Mouse (Mus musculus): ENCODE results near the gene Bsx. TPM values are rescaled to one million over a fixed set of nuclear protein-coding genes. Genes with fewer than 3 reads are reported as not detected.
A peak's percentile ranks its signal among the peaks of the same experiment; 100 is the strongest.

Gene Bsx
- polyA plus RNA-seq, 1 experiment from 2014 or later: not detected

GRCm38 (mm10) chr9:40877146-40877880 is 3.4 kb downstream of the Bsx start:
- Histone ChIP-seq H3K27me3 (replicated peaks; ENCODE audit: control insufficient read depth, insufficient read depth, low read length) (peaks cover 94% of the 10 kb centered on the region), H3K9me3 (ENCODE audit: control insufficient read depth, low read length) (no peaks in the 10 kb centered on the region), H3K4me3 (ENCODE audit: low read depth, low read length) (peak overlapping the region; percentile 22), H3K36me3 (ENCODE audit: control insufficient read depth, insufficient read depth, low read length) (no peaks in the 10 kb centered on the region), H3K4me2 (ENCODE audit: low read length) (peak overlapping the region; percentile 33), H3K4me1 (replicated peaks; ENCODE audit: control insufficient read depth, insufficient read depth, low read length) (no peaks in the 10 kb centered on the region), H3K9ac (ENCODE audit: low read length) (no peak overlapping the region), H3K27ac (ENCODE audit: low read depth) (no peak overlapping the region)
- 3% methylated on average over 40 of the region's 42 CpGs for WGBS
- DNase-seq (ENCODE audit: low spot score) (no peak), ATAC-seq (replicated peaks; ENCODE audit: low FRiP score, low TSS enrichment, low read depth) (no peak)

- Histone ChIP-seq H3K4me1 (replicated peaks; ENCODE audit: control insufficient read depth, insufficient read depth, low read length) (no peaks in the 10 kb centered on the region), H3K4me2 (ENCODE audit: low read length) (peak overlapping the region; percentile 33), H3K4me3 (ENCODE audit: low read depth, low read length) (peak overlapping the region; percentile 22), H3K36me3 (ENCODE audit: control insufficient read depth, insufficient read depth, low read length) (no peaks in the 10 kb centered on the region), H3K27ac (ENCODE audit: low read depth) (no peak overlapping the region), H3K9me3 (ENCODE audit: control insufficient read depth, low read length) (no peaks in the 10 kb centered on the region), H3K27me3 (replicated peaks; ENCODE audit: control insufficient read depth, insufficient read depth, low read length) (peaks cover 89% of the 10 kb centered on the region), H3K9ac (ENCODE audit: low read length) (no peak overlapping the region)
- DNase-seq (ENCODE audit: low spot score) (peak; percentile 78), ATAC-seq (replicated peaks; ENCODE audit: low FRiP score, low TSS enrichment, low read depth) (no peak)
- WGBS: 1% methylated on average over 29 of the region's 29 CpGs
Measured at GRCm38 (mm10) chr9:40877881-40878235, 3.9 kb downstream of the Bsx start.

GRCm38 (mm10) chr9:40878291-40878945 is 4.5 kb downstream of the Bsx start:
- no peaks in the 10 kb centered on the region for H3K9me3 ChIP-seq (ENCODE audit: control insufficient read depth, low read length)
- H3K27ac ChIP-seq (ENCODE audit: low read depth): no peak overlapping the region
- H3K4me1 ChIP-seq (replicated peaks; ENCODE audit: control insufficient read depth, insufficient read depth, low read length): no peaks in the 10 kb centered on the region
- ATAC-seq (replicated peaks; ENCODE audit: low FRiP score, low TSS enrichment, low read depth) (no peak), DNase-seq (ENCODE audit: low spot score) (peak; percentile 75)
- no peak overlapping the region for H3K4me2 ChIP-seq (ENCODE audit: low read length)
- no peak overlapping the region for H3K4me3 ChIP-seq (ENCODE audit: low read depth, low read length)
- WGBS: 2% methylated on average over 32 of the region's 32 CpGs
- H3K27me3 ChIP-seq (replicated peaks; ENCODE audit: control insufficient read depth, insufficient read depth, low read length): peaks cover 89% of the 10 kb centered on the region
- no peaks in the 10 kb centered on the region for H3K36me3 ChIP-seq (ENCODE audit: control insufficient read depth, insufficient read depth, low read length)
- no peak overlapping the region for H3K9ac ChIP-seq (ENCODE audit: low read length)

GRCm38 (mm10) chr9:40878998-40879397 is 5.1 kb downstream of the Bsx start:
- H3K4me1 ChIP-seq (replicated peaks; ENCODE audit: control insufficient read depth, insufficient read depth, low read length): no peaks in the 10 kb centered on the region
- no peak overlapping the region for H3K9ac ChIP-seq (ENCODE audit: low read length)
- peaks cover 84% of the 10 kb centered on the region for H3K27me3 ChIP-seq (replicated peaks; ENCODE audit: control insufficient read depth, insufficient read depth, low read length)
- H3K4me2 ChIP-seq (ENCODE audit: low read length): no peak overlapping the region
- no peak for ATAC-seq (replicated peaks; ENCODE audit: low FRiP score, low TSS enrichment, low read depth)
- DNase-seq (ENCODE audit: low spot score): no peak
- H3K36me3 ChIP-seq (ENCODE audit: control insufficient read depth, insufficient read depth, low read length): no peaks in the 10 kb centered on the region
- H3K27ac ChIP-seq (ENCODE audit: low read depth): no peak overlapping the region
- H3K9me3 ChIP-seq (ENCODE audit: control insufficient read depth, low read length): no peaks in the 10 kb centered on the region
- H3K4me3 ChIP-seq (ENCODE audit: low read depth, low read length): no peak overlapping the region
- WGBS: 2% methylated on average over 14 of the region's 14 CpGs

- peak; percentile 46 for DNase-seq (ENCODE audit: low spot score)
- H3K4me1 ChIP-seq (replicated peaks; ENCODE audit: control insufficient read depth, insufficient read depth, low read length): no peaks in the 10 kb centered on the region
- ATAC-seq (replicated peaks; ENCODE audit: low FRiP score, low TSS enrichment, low read depth): no peak
- no peaks in the 10 kb centered on the region for H3K9me3 ChIP-seq (ENCODE audit: control insufficient read depth, low read length)
- peaks cover 39% of the 10 kb centered on the region for H3K27me3 ChIP-seq (replicated peaks; ENCODE audit: control insufficient read depth, insufficient read depth, low read length)
- no peaks in the 10 kb centered on the region for H3K36me3 ChIP-seq (ENCODE audit: control insufficient read depth, insufficient read depth, low read length)
- WGBS: 49% methylated on average over 10 of the region's 10 CpGs
- H3K4me2 ChIP-seq (ENCODE audit: low read length): no peak overlapping the region
- no peak overlapping the region for H3K4me3 ChIP-seq (ENCODE audit: low read depth, low read length)
- H3K27ac ChIP-seq (ENCODE audit: low read depth): no peak overlapping the region
- no peak overlapping the region for H3K9ac ChIP-seq (ENCODE audit: low read length)
Measured at GRCm38 (mm10) chr9:40885669-40886068, 11.7 kb downstream of the Bsx start.

GRCm38 (mm10) chr9:40889389-40889788 is 15.5 kb downstream of the Bsx start:
- H3K4me1 ChIP-seq (replicated peaks; ENCODE audit: control insufficient read depth, insufficient read depth, low read length): no peaks in the 10 kb centered on the region
- DNase-seq (ENCODE audit: low spot score) (no peak), ATAC-seq (replicated peaks; ENCODE audit: low FRiP score, low TSS enrichment, low read depth) (no peak)
- no peak overlapping the region for H3K9ac ChIP-seq (ENCODE audit: low read length)
- H3K27ac ChIP-seq (ENCODE audit: low read depth): no peak overlapping the region
- no peaks in the 10 kb centered on the region for H3K9me3 ChIP-seq (ENCODE audit: control insufficient read depth, low read length)
- no peak overlapping the region for H3K4me2 ChIP-seq (ENCODE audit: low read length)
- H3K4me3 ChIP-seq (ENCODE audit: low read depth, low read length): no peak overlapping the region
- 49% methylated on average over 12 of the region's 12 CpGs for WGBS
- H3K27me3 ChIP-seq (replicated peaks; ENCODE audit: control insufficient read depth, insufficient read depth, low read length): peaks cover 22% of the 10 kb centered on the region; the same call in 1 of the 2 replicates
- H3K36me3 ChIP-seq (ENCODE audit: control insufficient read depth, insufficient read depth, low read length): no peaks in the 10 kb centered on the region

GRCm38 (mm10) chr9:40892456-40892855 is 18.5 kb downstream of the Bsx start:
- ATAC-seq (replicated peaks; ENCODE audit: low FRiP score, low TSS enrichment, low read depth) (no peak), DNase-seq (ENCODE audit: low spot score) (no peak)
- Histone ChIP-seq H3K27ac (ENCODE audit: low read depth) (no peak overlapping the region), H3K4me3 (ENCODE audit: low read depth, low read length) (no peak overlapping the region), H3K27me3 (replicated peaks; ENCODE audit: control insufficient read depth, insufficient read depth, low read length) (0 out of 2 replicates have a peak, but pooled peaks cover 7% of the 10 kb centered on the region), H3K9me3 (ENCODE audit: control insufficient read depth, low read length) (no peaks in the 10 kb centered on the region), H3K4me2 (ENCODE audit: low read length) (no peak overlapping the region), H3K36me3 (ENCODE audit: control insufficient read depth, insufficient read depth, low read length) (no peaks in the 10 kb centered on the region), H3K4me1 (replicated peaks; ENCODE audit: control insufficient read depth, insufficient read depth, low read length) (no peaks in the 10 kb centered on the region), H3K9ac (ENCODE audit: low read length) (no peak overlapping the region)
- WGBS: 84% methylated on average over 6 of the region's 6 CpGs

- no peak for DNase-seq (ENCODE audit: low spot score)
- Histone ChIP-seq H3K4me3 (ENCODE audit: low read depth, low read length) (no peak overlapping the region), H3K4me2 (ENCODE audit: low read length) (no peak overlapping the region), H3K27ac (ENCODE audit: low read depth) (no peak overlapping the region), H3K36me3 (ENCODE audit: control insufficient read depth, insufficient read depth, low read length) (no peaks in the 10 kb centered on the region), H3K9ac (ENCODE audit: low read length) (no peak overlapping the region), H3K4me1 (replicated peaks; ENCODE audit: control insufficient read depth, insufficient read depth, low read length) (no peaks in the 10 kb centered on the region), H3K9me3 (ENCODE audit: control insufficient read depth, low read length) (no peaks in the 10 kb centered on the region), H3K27me3 (replicated peaks; ENCODE audit: control insufficient read depth, insufficient read depth, low read length) (no peaks in the 10 kb centered on the region)
- ATAC-seq (replicated peaks; ENCODE audit: low FRiP score, low TSS enrichment, low read depth): no peak
- 44% methylated on average over 8 of the region's 8 CpGs for WGBS
Measured at GRCm38 (mm10) chr9:40907413-40907812, 33.5 kb downstream of the Bsx start.

- WGBS: 80% methylated on average over 8 of the region's 8 CpGs
- Histone ChIP-seq H3K27me3 (replicated peaks; ENCODE audit: control insufficient read depth, insufficient read depth, low read length) (no peaks in the 10 kb centered on the region), H3K4me2 (ENCODE audit: low read length) (no peak overlapping the region), H3K9me3 (ENCODE audit: control insufficient read depth, low read length) (no peaks in the 10 kb centered on the region), H3K9ac (ENCODE audit: low read length) (no peak overlapping the region), H3K27ac (ENCODE audit: low read depth) (no peak overlapping the region), H3K4me1 (replicated peaks; ENCODE audit: control insufficient read depth, insufficient read depth, low read length) (no peaks in the 10 kb centered on the region), H3K4me3 (ENCODE audit: low read depth, low read length) (no peak overlapping the region), H3K36me3 (ENCODE audit: control insufficient read depth, insufficient read depth, low read length) (no peaks in the 10 kb centered on the region)
- no peak for DNase-seq (ENCODE audit: low spot score)
- ATAC-seq (replicated peaks; ENCODE audit: low FRiP score, low TSS enrichment, low read depth): no peak
Measured at GRCm38 (mm10) chr9:40908411-40908810, 34.5 kb downstream of the Bsx start.
